Mouse (Mus musculus) left cerebral cortex, adult 8-10 months (tissue): Measurements from ENCODE around the gene Ccdc181. TPM values are rescaled to one million over a fixed set of nuclear protein-coding genes. Genes with fewer than 3 reads are reported as not detected.
A peak's percentile ranks its signal among the peaks of the same experiment; 100 is the strongest.
"Not testable (repeated sequence)": the region's sequence is repeated elsewhere in the genome, so short reads cannot be mapped to it uniquely, and the experiment has no call there.

ENCODE experiments used
- DNase-seq, 2 experiments: peaks; one replicate each; pipeline ENCODE4 v3.0.0; 2022; ENCODE audit warnings: low spot score in 2 of 2
- total RNA-seq, 4 experiments: library from RNA; stranded (reverse); gene quantifications; 2 replicates each; pipeline ENCODE4 v1.2.4; 2022

Ccdc181 gene
- total RNA-seq = 10 to 100 TPM; 23.6 to 25.6 (median 24.5) TPM

DNA sequence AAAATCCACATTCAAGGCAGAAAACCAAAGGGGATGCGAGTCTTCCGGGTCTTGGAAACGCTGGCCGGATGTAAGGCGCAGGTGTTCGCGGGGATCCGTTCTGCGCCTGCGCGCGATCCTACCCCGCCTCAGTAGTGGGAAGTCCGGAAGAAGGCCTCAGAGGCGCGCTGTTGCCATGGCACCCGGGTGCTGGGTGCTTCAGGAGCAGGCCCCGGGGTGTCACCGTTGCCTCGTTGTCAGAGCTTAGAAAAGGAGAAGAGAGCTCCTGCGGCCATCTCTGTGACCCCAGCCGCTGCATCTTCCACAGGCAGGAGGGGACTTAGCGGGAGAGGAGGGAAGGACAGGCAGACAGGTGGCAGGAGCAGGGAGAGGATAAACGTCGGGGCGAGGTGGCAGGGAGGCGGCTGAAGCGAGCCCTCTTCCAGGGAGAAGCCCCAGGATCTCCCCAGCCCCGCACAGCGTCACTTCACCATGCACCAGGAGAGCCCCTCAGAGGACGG, at the start of gene Ccdc181:
Ccdc181 (plus strand) TSS at position 131 of the 500 bp plus-strand sequence.
- peak; percentile 94 to 96 for DNase-seq

DNA sequence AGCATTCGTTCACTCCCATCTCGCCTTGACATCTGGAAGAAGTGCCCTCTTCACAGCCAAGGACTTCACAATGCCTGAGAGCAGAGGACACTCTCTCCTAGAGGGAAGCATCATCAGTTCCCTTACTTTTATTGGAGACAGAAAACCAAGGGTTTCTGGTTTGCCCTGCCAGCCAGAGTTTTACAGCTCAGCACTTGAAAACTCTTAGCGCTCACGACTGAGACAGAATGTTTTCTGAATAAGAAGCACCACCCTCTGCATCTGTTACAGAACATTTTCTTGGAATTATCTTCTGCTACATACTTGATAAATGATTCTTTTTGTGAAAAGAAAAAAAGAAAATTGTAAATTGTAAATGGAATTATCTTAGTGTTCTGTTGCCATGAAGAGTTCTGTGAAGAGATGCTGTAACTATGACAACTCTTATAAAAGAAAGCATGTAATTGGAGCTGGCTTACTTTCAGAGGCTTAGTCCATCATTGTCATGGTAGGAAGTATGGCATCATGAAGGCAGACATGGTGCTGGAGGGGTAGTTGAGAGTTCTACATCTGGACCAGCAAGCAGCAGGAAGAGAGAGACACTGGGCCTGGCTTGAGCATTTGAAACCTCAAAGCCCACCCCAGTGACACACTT, 43.3 kb upstream of the Ccdc181 start:
- not testable (repeated sequence) for DNase-seq

DNA sequence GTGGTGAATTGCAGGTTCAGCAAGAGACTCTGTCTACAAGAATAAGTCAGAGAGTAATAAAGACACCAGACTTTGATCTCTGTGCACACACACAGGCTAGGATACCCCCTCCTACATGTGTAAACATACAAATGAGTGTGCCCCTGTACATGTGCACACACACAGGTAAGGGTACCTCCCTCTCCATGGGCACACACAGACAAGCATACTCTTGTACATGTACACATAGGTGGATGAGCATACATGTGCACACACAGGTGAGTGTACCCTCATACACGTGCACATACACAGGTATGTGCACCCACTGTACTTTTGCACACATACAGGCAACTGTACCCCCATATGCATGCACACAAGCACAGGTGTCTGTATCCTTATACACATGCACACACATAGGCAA, 41.9 kb upstream of the Ccdc181 start:
- DNase-seq = no peak

DNA sequence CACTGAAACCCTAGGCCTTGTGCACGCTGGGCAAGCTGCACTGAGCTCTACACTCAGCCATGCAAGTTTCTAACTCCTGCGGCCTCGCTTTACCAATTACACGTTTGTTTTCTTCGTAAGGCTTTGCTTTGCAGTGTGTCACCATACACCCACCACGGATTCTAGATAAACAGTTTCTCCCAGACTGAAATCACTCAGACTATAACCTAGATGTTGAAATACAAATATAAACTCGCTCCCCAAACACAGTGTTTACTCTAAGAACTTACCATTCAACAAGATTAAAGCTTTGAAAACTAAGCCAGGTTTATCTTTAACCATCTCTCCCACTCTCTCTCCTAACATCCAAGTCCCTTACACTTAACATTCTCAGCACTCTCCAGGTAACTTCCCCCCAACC, 40.3 kb upstream of the Ccdc181 start:
- no peak for DNase-seq

DNA sequence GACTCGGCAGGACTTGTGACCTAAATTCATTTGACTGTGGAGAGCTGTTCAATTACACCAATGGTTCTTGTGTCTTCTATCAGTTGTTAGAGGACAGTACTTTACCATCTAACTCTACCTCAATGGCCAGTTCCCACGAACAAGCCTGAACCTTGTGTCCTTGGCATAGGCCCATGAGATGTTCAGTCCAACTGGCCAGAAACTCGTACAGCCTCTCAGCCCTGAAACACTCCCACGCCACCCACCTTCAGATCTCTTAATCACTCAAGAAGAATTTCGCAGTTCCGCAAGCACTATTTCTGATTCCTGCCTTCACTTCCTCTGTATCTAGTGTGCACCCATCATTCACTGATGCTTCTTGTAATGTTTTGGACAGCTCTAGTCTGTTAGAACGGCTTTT, 39.3 kb upstream of the Ccdc181 start:
- DNase-seq = no peak

DNA sequence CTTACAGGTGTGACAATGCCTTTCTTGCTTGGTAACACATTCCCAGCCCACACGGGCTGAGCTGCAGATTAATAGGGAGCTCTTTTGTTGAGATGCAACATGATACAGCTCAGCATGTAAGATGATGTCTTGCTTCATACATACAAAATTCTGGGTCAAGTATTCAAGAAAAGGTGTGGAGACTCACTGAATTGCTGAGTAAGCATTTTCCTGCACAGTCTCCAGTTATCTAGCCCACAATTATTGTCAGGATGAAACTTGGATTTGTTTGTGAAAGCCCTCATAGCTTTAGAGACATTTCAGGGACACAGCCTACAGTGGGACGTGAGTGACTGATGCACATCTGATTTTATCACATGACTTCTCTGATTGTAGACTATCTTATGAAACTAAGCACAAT, 33.9 kb upstream of the Ccdc181 start:
- DNase-seq = no peak

DNA sequence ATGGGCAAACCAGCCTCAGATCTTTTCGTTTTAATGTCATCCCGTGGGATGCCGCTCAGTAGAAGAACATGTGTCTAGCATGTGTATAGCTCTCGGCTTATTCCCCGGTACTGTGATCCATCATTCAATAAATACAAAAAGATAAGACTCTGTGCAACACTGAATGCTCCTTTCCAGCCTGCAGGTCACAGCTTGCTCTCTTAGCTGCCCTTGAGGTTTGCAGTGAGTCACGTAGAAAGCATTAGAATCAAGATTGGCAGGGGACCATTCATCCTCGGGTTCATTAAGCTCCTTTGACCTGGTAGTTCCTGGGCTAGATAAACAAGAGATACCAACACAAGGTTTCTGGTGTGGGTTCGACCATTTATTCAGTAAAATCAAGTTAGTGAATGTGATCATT, 32.6 kb upstream of the Ccdc181 start:
- no peak for DNase-seq

DNA sequence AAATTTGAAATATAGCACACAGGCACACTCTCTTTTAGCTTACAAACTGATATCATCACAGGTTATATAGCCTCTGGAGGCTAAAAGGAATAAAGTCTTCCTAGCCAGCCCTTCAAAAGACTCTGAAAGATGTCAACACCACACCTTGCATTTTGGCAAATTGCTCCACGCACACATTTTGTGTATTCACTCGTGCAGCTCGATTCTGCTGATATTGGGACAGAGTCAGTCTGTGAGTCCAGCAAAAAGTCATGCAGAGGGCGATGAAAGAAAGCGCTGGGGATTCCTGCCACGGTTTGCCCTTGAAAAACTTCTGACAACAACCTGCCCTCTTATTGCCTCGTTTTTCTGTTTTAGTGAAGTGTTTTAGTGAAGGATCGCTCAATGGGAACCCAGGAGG, 27.9 kb upstream of the Ccdc181 start:
- DNase-seq = no peak

DNA sequence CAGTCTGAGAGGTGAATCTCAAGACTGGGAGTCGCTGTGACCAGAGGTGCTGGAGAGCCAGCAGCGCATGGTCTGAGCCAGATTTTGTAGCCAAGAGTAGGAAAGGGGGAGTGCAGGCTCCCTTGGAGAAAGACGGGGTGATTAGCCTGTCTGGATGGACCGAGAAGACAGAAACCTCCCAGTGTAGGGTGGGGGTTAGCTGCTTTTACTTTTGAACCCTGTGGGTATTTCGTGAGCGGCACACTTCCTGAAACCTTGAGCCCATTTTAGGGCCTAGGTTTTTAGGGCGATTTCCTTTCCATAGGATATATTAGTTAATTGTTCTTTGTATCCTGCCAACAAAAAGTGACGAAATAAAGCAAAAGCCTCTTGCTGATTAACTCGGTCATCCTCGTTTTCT, 27.4 kb upstream of the Ccdc181 start:
- no peak for DNase-seq

DNA sequence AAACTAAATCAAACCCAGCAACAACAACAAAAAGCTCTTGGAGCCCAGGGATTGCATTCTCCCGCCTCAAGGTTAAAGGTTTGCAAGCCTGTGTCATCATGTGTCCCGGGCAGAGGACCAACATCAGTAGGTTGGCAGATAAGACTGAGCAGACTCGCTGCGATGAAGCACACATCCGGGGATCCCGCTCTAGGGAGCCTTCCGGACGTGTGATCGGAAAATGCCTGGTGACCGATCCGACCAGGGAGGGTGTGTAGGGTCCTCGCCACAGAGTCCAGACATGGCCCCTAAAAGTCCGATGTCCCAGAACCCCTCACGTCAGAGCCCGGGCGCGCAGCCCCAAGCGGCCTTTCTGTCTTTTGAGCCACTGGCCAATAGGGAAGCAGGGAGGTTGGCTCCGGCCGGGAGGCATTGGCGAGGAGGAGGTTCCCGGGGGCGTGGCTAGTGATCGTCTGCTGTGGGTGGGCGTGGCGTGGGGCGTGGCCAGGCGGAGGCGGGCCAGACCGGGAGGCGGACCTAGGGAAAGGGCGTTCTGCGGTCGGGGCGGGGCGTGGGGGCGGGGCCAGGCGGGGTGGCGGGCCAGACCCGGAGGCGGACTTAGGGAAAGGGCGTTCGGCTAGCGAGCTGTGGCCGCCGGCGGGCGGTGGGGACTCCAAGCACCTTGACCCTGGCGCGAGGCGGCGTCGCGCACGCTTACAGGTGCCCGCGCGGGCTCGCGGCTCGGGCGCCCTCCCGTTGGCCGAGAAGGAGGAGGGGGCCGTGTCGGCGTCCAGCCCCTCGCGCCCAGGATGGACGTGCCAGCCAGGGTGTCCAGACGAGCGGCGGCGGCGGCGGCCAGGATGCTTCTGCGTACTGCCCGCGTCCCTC, 26.7 kb upstream of the Ccdc181 start, which contains the start of gene Slc19a2:
Slc19a2 (plus strand) TSS at position 582 of the 867 bp plus-strand sequence.
- DNase-seq = peak; percentile 90 to 95

DNA sequence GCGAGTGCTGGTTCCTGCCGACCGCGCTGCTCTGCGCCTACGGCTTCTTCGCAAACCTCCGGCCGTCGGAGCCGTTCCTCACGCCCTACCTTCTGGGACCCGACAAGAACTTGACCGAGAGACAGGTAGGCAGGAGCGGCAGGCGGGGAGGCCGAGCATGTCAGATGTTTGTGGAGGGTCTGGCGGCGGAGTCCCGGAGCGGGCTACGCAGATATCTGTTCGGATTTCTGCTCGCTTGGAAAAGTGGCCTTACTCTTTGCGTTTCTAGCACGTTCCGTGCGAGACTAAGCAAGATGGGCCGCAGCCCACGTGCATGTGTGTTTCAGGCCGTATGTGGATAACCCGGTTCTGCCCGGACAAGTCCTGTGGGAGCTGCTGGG, 26.1 kb upstream of the Ccdc181 start:
- DNase-seq = no peak

DNA sequence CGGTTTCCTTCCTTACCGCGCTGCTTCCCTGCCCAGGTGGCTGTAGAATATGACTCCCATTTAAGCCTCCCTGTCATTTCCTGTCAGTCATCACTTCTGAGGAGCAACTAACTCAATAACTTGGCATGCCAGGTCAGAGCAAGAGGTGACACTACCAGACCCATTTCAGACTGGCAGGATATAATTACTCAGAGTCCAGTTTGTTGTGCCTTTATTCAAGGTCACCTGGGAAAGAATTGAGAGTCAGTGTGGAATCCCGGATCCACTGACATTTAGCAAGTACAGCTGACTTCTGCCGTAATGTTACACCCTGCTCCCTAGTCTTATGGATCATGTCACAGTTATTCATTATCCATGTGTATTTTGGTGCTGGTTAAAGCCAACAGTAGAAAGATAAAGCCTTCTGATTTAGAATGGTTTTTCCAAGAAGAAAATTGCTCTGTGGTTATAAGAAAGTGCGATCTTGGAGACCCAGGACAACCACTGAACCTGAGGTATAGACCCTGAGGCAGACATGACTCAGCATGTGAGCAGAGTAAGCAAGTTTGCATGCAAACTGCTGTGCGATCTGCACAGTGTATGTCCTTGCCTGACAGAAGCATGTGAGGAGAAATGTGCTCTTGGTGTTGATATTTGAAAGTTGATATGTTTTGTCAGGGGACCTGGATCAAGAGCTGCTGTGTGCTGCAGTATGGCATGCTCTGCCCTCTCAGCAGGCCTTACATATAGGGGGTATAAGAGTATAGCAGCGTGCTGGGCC, 24.8 kb upstream of the Ccdc181 start:
- no peak for DNase-seq

DNA sequence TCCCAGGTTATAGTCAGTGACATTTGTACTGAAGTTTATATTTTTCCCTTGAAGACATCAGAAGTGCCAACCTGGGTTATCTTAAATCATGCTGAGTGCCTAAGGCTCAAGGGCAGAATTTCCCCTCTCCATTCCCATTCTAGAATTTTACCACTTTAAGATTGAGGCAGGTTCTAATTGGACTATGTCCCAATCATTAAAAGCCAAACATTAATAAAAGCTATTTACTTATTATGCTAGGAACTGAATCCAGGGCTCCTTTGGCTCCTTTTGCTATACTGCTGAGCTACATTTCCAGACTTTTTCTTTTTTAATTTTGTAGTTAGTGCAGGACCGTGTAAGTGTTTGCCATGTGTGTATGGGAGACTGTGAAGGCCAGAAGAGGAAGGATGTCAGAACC, 23.9 kb upstream of the Ccdc181 start:
- DNase-seq = no peak

DNA sequence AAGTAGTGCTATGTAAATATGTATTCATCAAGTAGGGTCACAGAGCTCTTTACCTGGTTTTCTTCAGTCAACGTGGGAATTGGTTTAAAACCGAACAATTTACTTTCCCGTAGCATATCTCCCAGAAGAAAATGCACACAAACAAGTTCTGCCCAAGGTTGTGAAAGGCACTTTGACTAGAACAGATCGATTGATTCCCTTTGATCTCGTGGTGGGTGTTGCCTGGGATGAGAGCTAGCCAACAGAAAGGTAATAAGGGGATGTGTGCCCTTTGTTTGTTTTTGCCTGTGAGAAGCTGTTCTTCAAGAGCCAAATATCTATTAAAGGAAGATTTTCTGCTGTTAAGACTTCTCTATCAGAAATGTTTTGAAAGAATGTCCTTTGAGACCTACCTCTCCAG, 22.8 kb upstream of the Ccdc181 start:
- DNase-seq = no peak

DNA sequence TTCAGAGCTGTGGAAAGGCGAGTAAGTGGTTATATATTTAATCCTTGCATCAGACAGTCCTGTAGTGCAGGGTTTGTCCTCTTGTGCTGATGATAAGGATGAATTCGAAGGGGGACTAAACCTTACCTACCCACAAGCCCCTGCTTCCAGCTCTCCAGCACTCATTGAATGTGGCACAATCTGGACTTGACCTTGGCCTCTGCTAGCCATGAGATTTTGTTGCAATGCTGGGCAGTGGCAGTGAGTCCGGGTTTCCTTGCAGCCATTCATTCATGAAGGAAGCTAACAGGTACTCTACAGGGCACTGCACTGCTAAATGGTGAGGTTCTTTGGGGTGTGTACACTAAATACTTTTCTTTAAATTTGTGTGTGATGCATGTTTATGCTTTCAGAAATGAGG, 20.5 kb upstream of the Ccdc181 start:
- no peak for DNase-seq

DNA sequence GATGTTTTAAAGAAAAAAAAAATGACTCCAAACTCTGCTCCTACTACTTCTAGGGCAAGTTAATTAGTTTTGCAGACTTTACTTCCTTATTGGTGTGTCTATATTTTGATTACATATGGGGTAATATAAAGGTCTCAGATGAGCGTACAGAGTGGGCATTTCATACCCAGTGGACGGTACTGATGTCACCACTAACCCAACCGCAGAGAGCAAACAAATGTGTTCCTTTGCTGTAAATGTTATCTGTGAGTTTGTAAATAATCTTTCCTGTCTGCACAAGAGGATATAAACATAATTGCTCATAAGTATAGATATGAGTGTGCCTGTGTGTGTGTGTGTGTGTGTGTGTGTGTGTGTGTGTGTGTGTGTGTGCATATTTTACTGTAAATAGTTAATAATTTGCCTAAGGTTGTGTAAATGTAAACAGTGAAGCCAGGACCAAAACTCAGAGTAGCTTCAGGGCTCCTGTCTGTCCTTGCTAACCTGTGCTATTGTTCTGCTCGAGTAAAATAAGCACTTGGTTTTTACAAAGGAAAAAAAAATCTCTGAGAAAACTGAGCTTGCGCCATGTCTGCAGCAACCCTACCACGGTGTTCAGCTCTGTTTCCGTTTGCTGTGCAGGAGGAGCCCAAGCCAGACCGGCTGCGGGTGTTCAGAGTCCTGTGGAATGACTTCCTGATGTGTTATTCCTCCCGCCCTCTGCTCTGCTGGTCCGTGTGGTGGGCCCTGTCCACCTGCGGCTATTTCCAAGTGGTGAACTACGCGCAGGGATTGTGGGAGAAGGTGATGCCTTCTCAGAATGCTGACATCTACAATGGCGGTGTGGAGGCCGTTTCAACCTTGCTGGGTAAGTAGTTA, 15.0 kb upstream of the Ccdc181 start:
- no peak for DNase-seq

DNA sequence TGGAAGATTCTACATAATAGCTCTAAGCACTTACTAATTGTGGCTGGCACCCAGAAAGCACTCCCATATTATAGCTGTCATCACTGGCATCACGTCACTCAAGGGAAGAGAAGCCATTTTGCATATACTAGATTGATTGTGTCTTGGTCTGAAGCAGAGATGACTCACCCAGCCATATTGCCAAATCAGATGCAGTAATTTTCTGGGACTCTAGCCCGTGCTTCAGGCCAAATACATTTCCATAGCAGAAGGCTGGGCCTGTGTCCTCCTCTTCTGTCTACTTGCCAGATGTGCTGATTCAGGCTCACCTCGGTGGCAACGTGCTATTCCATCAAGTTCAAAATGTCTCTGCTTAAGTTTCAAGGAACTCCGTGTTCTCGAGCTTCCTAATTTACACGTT, 13.8 kb upstream of the Ccdc181 start:
- peak in 1 of 2 experiments; percentile 53 for DNase-seq

DNA sequence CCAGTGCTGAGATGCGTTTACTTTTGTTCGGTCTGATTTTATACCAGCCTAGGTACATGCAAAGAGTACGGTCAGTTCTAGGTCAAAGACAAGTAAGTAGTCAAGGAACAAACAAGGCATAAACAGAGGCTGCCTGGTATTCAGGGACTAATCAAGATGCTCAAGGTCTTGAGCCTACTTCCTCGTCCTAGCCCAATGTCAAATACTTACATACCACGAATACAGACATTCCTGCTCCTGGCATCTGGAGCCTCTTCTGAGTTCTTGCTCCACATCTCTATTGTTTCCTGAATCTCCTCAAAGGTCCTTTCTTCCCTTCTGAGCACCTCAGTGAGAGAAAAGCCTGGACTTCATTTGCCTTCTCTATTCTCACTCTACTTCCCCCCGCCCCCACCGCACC, 4.4 kb upstream of the Ccdc181 start:
- no peak for DNase-seq

DNA sequence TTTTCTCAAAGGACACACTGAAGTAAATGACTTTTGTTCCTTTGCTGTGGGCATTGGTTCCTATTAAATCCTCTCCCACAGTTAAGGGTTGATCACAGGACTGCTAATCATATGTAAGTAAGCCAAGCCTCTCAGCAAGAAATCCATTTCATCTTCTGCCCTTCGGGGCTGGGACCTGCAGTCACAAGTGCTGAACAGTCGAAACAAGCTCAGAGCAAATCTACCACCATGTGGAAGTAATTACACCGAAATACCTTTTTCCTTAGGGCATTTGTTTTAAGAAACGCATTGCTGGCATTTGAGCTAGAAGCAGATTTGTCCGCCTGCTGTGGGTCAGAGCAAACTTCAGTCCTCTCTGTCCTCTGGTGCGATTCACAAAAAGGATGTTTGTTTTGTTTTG, 1.7 kb upstream of the Ccdc181 start:
- DNase-seq = no peak

DNA sequence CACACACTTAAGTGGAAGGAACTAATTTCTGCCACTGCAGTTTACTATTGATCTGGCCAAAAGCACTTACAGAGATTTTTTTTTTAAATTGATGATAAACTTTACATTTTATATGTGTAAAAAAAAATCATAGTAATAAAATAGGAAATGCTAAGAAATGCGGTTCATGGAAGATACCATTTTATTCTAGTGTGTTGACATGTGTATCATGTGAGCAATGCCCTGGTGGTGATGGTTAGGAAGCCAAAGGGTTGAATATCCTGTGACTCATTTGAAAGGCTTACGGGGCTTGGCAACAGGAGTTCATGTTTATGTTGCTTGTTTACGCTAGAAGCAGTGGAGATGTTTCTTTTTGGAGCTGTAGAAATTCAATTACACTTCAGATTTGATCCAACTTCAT, 1.2 kb downstream of the Ccdc181 start:
- DNase-seq = no peak

DNA sequence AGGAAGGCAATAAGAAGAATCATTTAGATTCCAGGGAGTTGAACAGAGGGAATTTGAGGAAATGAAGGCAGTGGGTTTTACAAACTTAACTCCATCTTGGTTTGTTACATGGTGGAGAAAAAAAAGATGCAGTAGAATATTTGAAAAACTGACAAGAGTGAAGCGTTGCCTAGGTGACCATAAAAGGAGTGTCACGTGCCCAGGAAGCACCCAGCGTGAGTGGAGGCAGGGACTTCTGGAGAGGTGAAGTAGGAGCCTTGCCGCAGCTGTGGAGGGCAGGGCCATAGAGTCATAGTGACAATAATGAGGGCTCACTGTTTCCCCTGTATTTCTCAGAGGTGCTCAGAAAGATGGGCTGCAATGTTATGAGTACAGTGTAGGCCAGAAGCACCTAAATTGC, 3.9 kb downstream of the Ccdc181 start:
- no peak for DNase-seq
